Mouse (Mus musculus) bone marrow, adult 2 months (tissue): ENCODE data around the gene Qrfp.

Experiments
- CTCF ChIP-seq: fragments of 200-500 bp; IDR thresholded peaks from 2 replicates; pipeline ENCODE4 v1.5.1; 2011; ENCODE audit warnings: low read length, control low read depth; ENCODE audit not compliant: control insufficient read depth, insufficient read depth
- POLR2A ChIP-seq: fragments of 200-500 bp; IDR thresholded peaks from 2 replicates; pipeline ENCODE4 v1.6.1; 2011; ENCODE audit warnings: low read depth, mild to moderate bottlenecking, control low read depth, low read length, borderline replicate concordance; ENCODE audit not compliant: control insufficient read depth

- TF ChIP-seq CTCF = peak; percentile 77
- TF ChIP-seq POLR2A = no peak
These were observed 5.0 kb upstream of the Qrfp start for GRCm38 (mm10) chr2:31815367-31815766.
